Mouse (Mus musculus) heart, postnatal 4 days (tissue): ENCODE measurements around the gene Dhrs11. TPM values are rescaled to one million over a fixed set of nuclear protein-coding genes. Genes with fewer than 3 reads are reported as not detected.
A peak's percentile ranks its signal among the peaks of the same experiment; 100 is the strongest.
"Not testable (repeated sequence)": the region's sequence is repeated elsewhere in the genome, so short reads cannot be mapped to it uniquely, and the experiment has no call there.

Experiments
- DNase-seq: peaks from one replicate; pipeline ENCODE4 v3.0.0; 2021
- total RNA-seq, 2 experiments: library from RNA; stranded (reverse); gene quantifications; 2 replicates each; pipeline ENCODE4 v1.2.3; 2021

The Dhrs11 gene
- total RNA-seq, result 10 to 100 TPM; 78.8 to 81.5 TPM

GRCm38 (mm10) chr11:84828516-84829399 is at the start of gene Dhrs11:
Dhrs11 (minus strand) TSS chr11:84828994.
- DNase-seq, result peak; percentile 98

GRCm38 (mm10) chr11:84876020-84876419 is 47.2 kb upstream of the Dhrs11 start:
- DNase-seq, result not testable (repeated sequence)

DNA sequence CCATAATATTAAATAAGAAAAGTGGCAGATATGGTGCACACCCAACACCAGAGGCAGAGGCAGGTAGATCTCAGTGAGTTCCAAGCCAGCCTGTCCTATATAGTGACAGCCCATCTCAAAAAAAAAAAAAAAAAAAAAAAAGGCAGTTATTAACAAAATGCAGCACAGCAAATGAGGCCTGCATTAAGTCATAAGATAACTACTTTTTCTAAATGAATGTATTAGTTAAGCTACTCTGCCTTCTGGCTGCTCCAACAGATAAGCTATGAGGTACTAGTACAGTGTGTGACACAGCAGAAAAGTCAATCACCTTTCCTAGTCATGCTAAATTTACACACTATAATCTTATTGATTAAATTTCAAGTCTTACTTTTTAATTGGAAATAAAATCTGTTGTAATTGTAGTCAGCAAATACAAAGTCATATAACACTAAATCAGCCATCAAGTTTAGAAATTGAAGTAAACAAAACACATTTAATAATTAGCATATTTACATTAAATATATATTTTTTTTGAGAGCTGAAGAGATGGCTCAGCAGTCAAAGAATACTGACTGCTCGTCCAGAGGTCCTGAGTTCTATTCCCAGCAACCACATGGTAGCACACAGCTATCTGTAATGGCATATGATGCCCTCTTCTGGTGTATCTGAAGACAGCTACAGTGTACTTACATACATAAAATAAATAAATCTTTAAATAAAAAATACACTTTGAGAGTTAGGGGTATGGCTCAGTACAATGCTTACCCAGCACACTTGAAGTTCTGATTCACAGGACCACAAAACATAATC is 44.4 kb upstream of the Dhrs11 start:
- DNase-seq, result no peak

DNA sequence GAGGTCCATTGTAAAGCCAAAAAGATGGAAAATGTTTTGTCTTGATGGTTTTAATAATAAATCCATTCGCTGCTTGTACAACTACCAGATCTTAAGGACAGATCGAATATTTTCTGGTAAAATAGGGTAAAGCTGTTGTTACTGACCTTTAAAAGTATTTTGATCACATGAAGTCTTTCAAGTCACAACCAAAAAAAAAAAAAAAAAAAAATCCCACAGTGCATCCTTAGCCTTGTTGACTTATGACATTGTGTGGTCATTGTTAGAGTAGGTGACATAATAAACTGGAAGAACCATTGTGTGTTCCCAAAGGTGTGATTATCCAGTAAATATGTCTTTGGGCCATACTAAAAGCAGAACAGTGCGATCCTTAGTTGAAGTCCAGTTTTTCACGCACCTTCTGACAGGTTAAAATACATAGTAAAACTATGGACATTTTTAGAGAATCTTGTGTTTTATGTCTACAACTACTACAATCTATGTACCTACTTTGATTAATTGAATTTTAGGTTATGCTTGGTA is 42.8 kb upstream of the Dhrs11 start:
- no peak for DNase-seq

DNA sequence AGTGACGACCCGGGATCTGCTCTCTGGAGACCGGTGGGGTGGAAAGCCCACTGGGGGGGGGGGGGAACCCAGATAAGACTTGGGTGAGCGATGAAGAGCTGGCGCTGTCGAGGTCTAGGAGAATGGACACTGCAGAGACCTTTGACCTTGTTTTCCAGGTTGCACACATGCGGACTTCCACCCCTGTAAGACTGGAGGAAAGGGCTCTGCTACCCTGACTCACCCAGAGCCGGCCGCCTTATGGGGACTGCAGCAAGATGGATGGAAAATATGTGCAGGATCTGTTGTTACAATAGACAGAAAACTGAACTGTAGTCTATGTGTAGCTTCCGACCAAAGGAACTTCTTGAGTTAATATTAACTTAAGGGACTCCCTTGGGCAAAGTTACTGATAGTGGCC is 42.3 kb upstream of the Dhrs11 start:
- DNase-seq, result no peak

DNA sequence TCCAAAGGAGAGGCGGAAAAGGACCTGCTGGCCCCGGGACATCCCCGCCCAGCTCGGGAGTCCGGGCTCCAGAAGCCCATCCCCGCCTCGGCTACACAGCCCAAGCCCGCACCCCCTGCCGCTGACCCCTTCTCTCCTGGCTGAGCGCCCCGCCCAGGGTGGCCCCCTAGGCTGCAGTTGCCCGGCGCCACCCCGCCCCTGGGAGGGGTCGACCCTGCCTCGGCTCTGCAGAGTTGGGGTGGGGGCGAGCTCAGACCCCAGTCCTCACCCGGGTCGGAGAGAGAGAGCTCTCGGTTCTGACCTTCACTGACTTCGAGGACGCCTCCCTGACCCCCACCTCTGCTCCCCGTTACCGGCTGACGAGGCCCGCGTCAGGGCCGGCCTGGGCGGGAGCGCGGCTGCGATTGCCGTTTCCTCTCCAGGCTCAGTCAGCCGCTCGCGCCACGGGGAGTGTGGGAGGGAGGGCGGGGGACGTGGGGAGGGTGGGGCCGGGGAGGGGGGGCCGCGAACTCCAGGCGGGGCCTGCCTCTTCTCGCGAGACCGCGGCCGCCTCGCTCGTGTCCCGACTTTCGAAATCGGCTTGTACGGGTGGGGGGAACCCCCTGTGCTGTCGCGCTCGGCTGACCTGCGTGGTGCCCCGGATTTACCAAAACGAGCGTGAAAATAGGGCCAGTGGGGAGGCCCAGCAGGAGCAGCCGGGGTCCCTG is 41.7 kb upstream of the Dhrs11 start, which contains the start of gene Ggnbp2:
Gene Ggnbp2 (minus strand): TSS at position 481 of the 707 bp plus-strand sequence.
- peak; percentile 94 for DNase-seq

- peak; percentile 96 for DNase-seq
Measured at GRCm38 (mm10) chr11:84869537-84870232, 40.9 kb upstream of the Dhrs11 start.

GRCm38 (mm10) chr11:84868786-84869259 is 40.0 kb upstream of the Dhrs11 start:
- no peak for DNase-seq

DNA sequence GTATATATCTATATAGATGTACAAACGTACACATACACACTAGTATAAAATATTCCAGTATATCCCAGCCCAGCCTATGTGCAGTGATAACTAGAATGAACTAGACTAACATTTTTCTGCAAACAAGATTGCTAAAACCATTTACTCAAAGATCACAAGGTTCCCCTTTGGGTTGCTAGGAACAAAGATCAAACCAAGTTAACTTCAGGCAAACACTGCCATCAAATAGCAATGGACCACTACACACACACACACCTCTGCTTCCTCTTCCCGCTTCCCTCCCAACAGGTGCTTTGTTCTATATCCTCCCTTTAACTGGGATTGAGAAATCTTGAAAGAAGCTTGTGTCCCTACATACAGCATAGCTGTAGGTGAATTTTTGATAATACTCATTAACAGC is 38.8 kb upstream of the Dhrs11 start:
- no peak for DNase-seq

- no peak for DNase-seq
Measured at GRCm38 (mm10) chr11:84865268-84865667, 36.5 kb upstream of the Dhrs11 start.

- no peak for DNase-seq
Measured at GRCm38 (mm10) chr11:84855285-84855684, 26.5 kb upstream of the Dhrs11 start.

DNA sequence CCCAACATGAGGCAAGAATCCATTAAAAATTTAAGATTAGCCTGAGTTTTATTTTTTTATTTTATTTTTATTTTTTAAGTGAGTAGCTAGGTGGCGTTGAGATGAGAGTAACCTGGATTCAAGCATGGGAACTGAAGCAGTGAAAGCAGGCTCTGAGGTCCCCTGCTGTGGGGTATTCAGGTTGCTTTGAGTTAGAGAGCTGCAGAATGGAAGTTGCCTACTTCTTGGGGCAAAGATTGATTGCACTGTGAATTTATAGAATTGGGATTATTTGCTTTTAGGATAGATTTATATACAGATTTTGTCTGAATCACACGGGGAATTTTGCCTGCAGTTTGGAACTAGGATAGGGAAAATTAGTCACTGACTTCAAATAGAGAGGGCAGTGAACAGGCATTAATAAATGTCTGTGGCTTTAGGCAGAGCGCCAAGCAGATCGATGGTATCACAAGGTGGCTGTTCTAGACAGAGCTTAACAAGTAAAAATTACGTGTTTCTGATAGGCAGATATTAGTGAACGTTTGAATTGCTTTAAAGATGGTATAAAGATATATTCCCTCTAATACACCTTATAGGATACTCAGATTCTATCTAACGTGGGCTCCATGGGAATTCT is 18.8 kb upstream of the Dhrs11 start:
- no peak for DNase-seq

GRCm38 (mm10) chr11:84846741-84847474 is 18.1 kb upstream of the Dhrs11 start:
- DNase-seq, result no peak

- no peak for DNase-seq
Measured at GRCm38 (mm10) chr11:84839330-84839729, 10.5 kb upstream of the Dhrs11 start.

DNA sequence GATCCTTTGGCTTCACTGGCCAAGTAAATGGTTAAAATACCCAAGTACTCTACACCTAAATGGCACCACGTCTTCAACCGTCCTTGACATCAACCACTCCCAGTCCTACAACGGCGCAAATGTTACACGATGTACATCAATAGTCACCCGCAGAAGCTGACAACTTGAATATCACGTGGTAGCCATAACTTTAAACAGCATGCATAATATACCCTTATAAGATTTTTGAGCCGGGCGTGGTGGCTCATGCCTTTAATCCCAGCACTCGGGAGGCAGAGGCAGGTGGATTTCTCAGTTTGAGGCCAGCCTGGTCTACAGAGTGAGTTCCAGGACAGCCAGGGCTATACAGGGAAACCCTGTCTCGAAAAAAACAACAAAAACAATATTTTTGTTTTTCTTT is 701 bp upstream of the Dhrs11 start:
- not testable (repeated sequence) for DNase-seq

DNA sequence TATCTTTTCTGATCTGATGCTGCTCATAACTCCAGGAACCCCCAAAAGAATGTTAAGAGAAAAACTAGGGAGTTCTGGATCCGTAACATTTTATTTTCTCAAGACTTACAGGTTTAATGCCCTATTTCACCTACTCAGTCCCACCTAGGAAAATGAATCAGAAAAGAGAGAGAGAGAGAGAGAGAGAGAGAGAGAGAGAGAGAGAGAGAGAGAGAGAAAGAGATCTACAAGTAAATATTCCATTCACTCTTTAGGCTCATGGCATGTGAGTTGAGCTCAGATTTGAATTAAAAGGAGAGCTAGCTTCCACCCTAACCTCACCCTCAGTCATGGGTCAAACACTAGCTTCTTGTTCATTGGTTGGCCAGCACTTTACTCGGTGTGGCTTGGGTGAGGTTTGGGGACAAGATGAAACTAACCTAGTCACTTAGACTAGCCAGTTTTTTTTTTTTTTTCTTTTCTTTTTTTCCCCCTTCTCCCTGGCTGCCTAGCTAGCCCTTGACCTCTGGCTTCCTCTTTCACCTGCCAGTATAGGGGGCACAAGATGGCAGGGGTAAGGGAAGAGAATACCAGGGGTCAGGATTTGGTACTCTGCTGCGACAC is 792 bp downstream of the Dhrs11 start:
- no peak for DNase-seq

GRCm38 (mm10) chr11:84827492-84827891 is 1.3 kb downstream of the Dhrs11 start:
- DNase-seq, result no peak

DNA sequence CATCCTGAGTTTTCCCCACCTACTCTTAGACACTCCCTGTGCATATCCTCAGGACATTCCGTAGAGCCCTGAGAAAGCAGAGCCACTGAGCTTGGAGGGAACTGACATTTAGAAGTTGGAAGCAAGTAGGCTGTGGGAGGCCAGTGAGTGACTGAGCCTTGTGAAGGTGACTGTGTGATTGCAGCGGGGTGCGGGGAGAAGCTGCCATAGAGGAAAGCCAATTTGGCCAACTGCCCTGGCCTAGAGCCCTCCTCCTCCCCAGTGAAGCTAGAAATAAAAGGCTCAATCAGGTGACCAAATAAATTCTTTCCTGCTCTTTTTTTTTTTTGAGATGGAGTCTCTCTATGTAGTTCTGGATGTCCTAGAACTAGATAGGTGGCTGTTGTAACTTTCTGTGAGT is 2.6 kb downstream of the Dhrs11 start:
- DNase-seq, result peak; percentile 89

GRCm38 (mm10) chr11:84825261-84825807 is 3.5 kb downstream of the Dhrs11 start:
- no peak for DNase-seq

- DNase-seq, result peak; percentile 76
Measured at GRCm38 (mm10) chr11:84823484-84823897, 5.3 kb downstream of the Dhrs11 start.
